Mouse (Mus musculus): ENCODE data around the gene Golga5. TPM values are rescaled to one million over a fixed set of nuclear protein-coding genes. Genes with fewer than 3 reads are reported as not detected.
"Not testable (repeated sequence)": the region's sequence is repeated elsewhere in the genome, so short reads cannot be mapped to it uniquely, and the experiment has no call there.

The Golga5 gene
- total RNA-seq, 2 experiments from 2014 or later = 28.7 to 53.3 TPM

- ATAC-seq (replicated peaks; ENCODE audit: poor library complexity, severe bottlenecking) = peak; percentile 17
These were observed 25.3 kb upstream of the Golga5 start for GRCm38 (mm10) chr12:102443676-102444075.

GRCm38 (mm10) chr12:102445436-102445835, 23.5 kb upstream of the Golga5 start:
- peak; percentile 92 for ATAC-seq (replicated peaks; ENCODE audit: poor library complexity, severe bottlenecking)

GRCm38 (mm10) chr12:102450437-102450836, 18.5 kb upstream of the Golga5 start:
- no peak for ATAC-seq (replicated peaks; ENCODE audit: poor library complexity, severe bottlenecking)

- peak; percentile 67 for ATAC-seq (replicated peaks; ENCODE audit: poor library complexity, severe bottlenecking)
These were observed 17.6 kb upstream of the Golga5 start for GRCm38 (mm10) chr12:102451126-102451851.

- peak; percentile 83 for ATAC-seq (replicated peaks; ENCODE audit: poor library complexity, severe bottlenecking)
These were observed 15.4 kb upstream of the Golga5 start for GRCm38 (mm10) chr12:102453581-102453980.

- ATAC-seq (replicated peaks; ENCODE audit: poor library complexity, severe bottlenecking) = peak; percentile 29; the same call in 1 of the 2 replicates
These were observed 12.3 kb upstream of the Golga5 start for GRCm38 (mm10) chr12:102456467-102457193.

GRCm38 (mm10) chr12:102460014-102460413, 8.9 kb upstream of the Golga5 start:
- ATAC-seq (replicated peaks; ENCODE audit: poor library complexity, severe bottlenecking) = no peak

- ATAC-seq (replicated peaks; ENCODE audit: poor library complexity, severe bottlenecking) = peak; percentile 58; the same call in 1 of the 2 replicates
These were observed 7.8 kb upstream of the Golga5 start for GRCm38 (mm10) chr12:102461177-102461576.

- no peak for ATAC-seq (replicated peaks; ENCODE audit: poor library complexity, severe bottlenecking)
These were observed 4.3 kb upstream of the Golga5 start for GRCm38 (mm10) chr12:102464650-102465049.

GRCm38 (mm10) chr12:102468136-102468535, 799 bp upstream of the Golga5 start:
- no peak for ATAC-seq (replicated peaks; ENCODE audit: poor library complexity, severe bottlenecking)

- ATAC-seq (replicated peaks; ENCODE audit: poor library complexity, severe bottlenecking) = no peak
These were observed 5.5 kb downstream of the Golga5 start for GRCm38 (mm10) chr12:102474411-102474810.

GRCm38 (mm10) chr12:102480481-102480880, 11.5 kb downstream of the Golga5 start:
- no peak for ATAC-seq (replicated peaks; ENCODE audit: poor library complexity, severe bottlenecking)

- ATAC-seq (replicated peaks; ENCODE audit: poor library complexity, severe bottlenecking) = no peak
These were observed 16.0 kb downstream of the Golga5 start for GRCm38 (mm10) chr12:102484946-102485345.

GRCm38 (mm10) chr12:102491911-102492310, 23.0 kb downstream of the Golga5 start:
- ATAC-seq (replicated peaks; ENCODE audit: poor library complexity, severe bottlenecking) = no peak

- not testable (repeated sequence) for ATAC-seq (replicated peaks; ENCODE audit: poor library complexity, severe bottlenecking)
These were observed 26.8 kb downstream of the Golga5 start for GRCm38 (mm10) chr12:102495754-102496153.

- ATAC-seq (replicated peaks; ENCODE audit: poor library complexity, severe bottlenecking) = no peak
These were observed 29.0 kb downstream of the Golga5 start for GRCm38 (mm10) chr12:102497905-102498304.

- ATAC-seq (replicated peaks; ENCODE audit: poor library complexity, severe bottlenecking) = no peak
These were observed 29.8 kb downstream of the Golga5 start for GRCm38 (mm10) chr12:102498726-102499125.

- no peak for ATAC-seq (replicated peaks; ENCODE audit: poor library complexity, severe bottlenecking)
These were observed 30.3 kb downstream of the Golga5 start for GRCm38 (mm10) chr12:102499210-102499609.

GRCm38 (mm10) chr12:102499723-102500122, 30.8 kb downstream of the Golga5 start:
- ATAC-seq (replicated peaks; ENCODE audit: poor library complexity, severe bottlenecking) = peak; percentile 50

GRCm38 (mm10) chr12:102501038-102501437, 32.1 kb downstream of the Golga5 start:
- peak; percentile 75 for ATAC-seq (replicated peaks; ENCODE audit: poor library complexity, severe bottlenecking)

- ATAC-seq (replicated peaks; ENCODE audit: poor library complexity, severe bottlenecking) = no peak
These were observed 33.1 kb downstream of the Golga5 start for GRCm38 (mm10) chr12:102501848-102502595.
